In the genomic region with DNA sequence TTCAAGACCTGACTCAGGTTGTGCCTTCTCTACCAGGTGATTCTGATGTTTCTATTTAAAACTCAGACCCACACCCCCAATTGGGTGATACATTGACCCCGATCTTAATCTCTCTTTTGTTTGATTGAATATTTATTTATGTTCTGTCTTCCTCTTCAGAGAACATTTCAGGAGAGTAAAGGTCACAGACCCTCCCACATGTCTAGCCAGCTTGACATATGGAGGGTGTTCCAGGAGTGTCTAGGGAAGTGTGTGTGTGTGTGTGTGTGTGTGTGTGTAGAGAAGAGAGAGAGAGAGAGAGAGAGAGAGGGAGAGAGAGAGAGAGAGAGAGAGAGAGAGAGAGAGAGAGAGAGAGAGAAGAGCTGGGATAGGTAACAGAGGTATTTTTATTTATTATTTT, we compare ENCODE assay signal across 40 mouse cellular contexts. TPM values are rescaled to one million over a fixed set of nuclear protein-coding genes. Genes with fewer than 3 reads are reported as not detected.
"Had no signal": no experiment of that assay in that cellular context is flagged by ENCODE, and none has a peak within 500 bp of the region (broad histone marks: within the 10 kb centered on the region; RNA-seq: fewer than 3 reads in every experiment).

No protein-coding gene starts in this region.

- H3K4me1 ChIP-seq: heart, embryonic 10.5 days; heart, embryonic 12.5 days; hindbrain, embryonic 10.5 days; hindbrain, embryonic 12.5 days; limb, embryonic 13.5 days; limb, embryonic 15.5 days had no signal

- H3K27me3 ChIP-seq: hindbrain, embryonic 12.5 days; limb, embryonic 13.5 days; limb, embryonic 15.5 days had no signal

- H3K27ac ChIP-seq: gastrocnemius, adult 2 months; heart, embryonic 10.5 days; hindbrain, embryonic 10.5 days; hindbrain, embryonic 12.5 days; hindbrain, embryonic 14.5 days; layer of hippocampus, adult 2 months; limb, embryonic 13.5 days; limb, embryonic 15.5 days had no signal

- H3K4me3 ChIP-seq: gastrocnemius, adult 2 months; heart, embryonic 10.5 days; heart, embryonic 12.5 days; hindbrain, embryonic 10.5 days; hindbrain, embryonic 12.5 days; layer of hippocampus, adult 2 months; limb, embryonic 13.5 days; limb, embryonic 15.5 days had no signal

- H3K9ac ChIP-seq: heart, embryonic 12.5 days; hindbrain, embryonic 12.5 days; hindbrain, embryonic 14.5 days; limb, embryonic 13.5 days; limb, embryonic 15.5 days had no signal

- H3K4me2 ChIP-seq: heart, embryonic 12.5 days; hindbrain, embryonic 12.5 days; hindbrain, embryonic 14.5 days; limb, embryonic 13.5 days; limb, embryonic 15.5 days had no signal

- H3K9me3 ChIP-seq: heart, embryonic 10.5 days; heart, embryonic 12.5 days; hindbrain, embryonic 10.5 days; hindbrain, embryonic 12.5 days; limb, embryonic 13.5 days; limb, embryonic 15.5 days had no signal

- ATAC-seq: forebrain, embryonic 16.5 days; hindbrain, embryonic 16.5 days; inflammation-experienced regulatory T-cells, adult 6 months had no signal

- H3K36me3 ChIP-seq: heart, embryonic 10.5 days; heart, embryonic 12.5 days; hindbrain, embryonic 10.5 days; hindbrain, embryonic 12.5 days; limb, embryonic 13.5 days; limb, embryonic 15.5 days had no signal

- DNase-seq: gastrocnemius, adult 2 months; gastrocnemius, postnatal 10 days; gastrocnemius, postnatal 25 days; heart, adult 18-20 months; heart, postnatal 10 days; heart, postnatal 4 days; kidney, adult 18-20 months; kidney, adult 8-10 months; kidney, postnatal 10 days; kidney, postnatal 25 days; kidney, postnatal 4 days; layer of hippocampus, postnatal 36 days; left cerebral cortex, postnatal 4 days had no signal

RNA-seq across cellular contexts. Expression of gene Lypd8, which starts 1.2 kb away (rescaled TPM):
- total RNA-seq: gastrocnemius, adult 2 months; gastrocnemius, postnatal 10 days; gastrocnemius, postnatal 25 days; gastrocnemius, postnatal 4 days; granulocyte monocyte progenitor cell, adult 5-6 weeks; heart, adult 18-20 months; heart, adult 8-10 months; heart, postnatal 4 days; layer of hippocampus, adult 2 months; left cerebral cortex, adult 18-20 months; left cerebral cortex, adult 8-10 months; left cerebral cortex, postnatal 10 days; left cerebral cortex, postnatal 25 days; left cerebral cortex, postnatal 4 days; liver, adult 2 months had no signal
- polyA plus RNA-seq: forebrain, embryonic 16.5 days; heart, embryonic 10.5 days; heart, embryonic 12.5 days; heart, embryonic 14.5 days; hindbrain, embryonic 10.5 days; hindbrain, embryonic 12.5 days; hindbrain, embryonic 14.5 days; hindbrain, embryonic 16.5 days; inflammation-experienced regulatory T-cells, adult 6 months; kidney, embryonic 14.5 days; limb, embryonic 11.5 days; limb, embryonic 13.5 days; limb, embryonic 15.5 days had no signal

RNA-seq across cellular contexts. Expression of gene 1810065E05Rik, which starts 43.2 kb away (rescaled TPM):
- total RNA-seq: gastrocnemius, adult 2 months; gastrocnemius, postnatal 10 days; gastrocnemius, postnatal 25 days; gastrocnemius, postnatal 4 days; granulocyte monocyte progenitor cell, adult 5-6 weeks; heart, adult 18-20 months; heart, adult 8-10 months; heart, postnatal 10 days; heart, postnatal 25 days; heart, postnatal 4 days; layer of hippocampus, adult 2 months; layer of hippocampus, postnatal 14 days; layer of hippocampus, postnatal 36 days; left cerebral cortex, adult 18-20 months; left cerebral cortex, adult 8-10 months; left cerebral cortex, postnatal 10 days; left cerebral cortex, postnatal 25 days; left cerebral cortex, postnatal 4 days; liver, adult 2 months had no signal
- polyA plus RNA-seq: forebrain, embryonic 16.5 days; frontal cortex, adult 2 months; heart, embryonic 10.5 days; heart, embryonic 12.5 days; heart, embryonic 14.5 days; heart, embryonic 16.5 days; hindbrain, embryonic 10.5 days; hindbrain, embryonic 12.5 days; hindbrain, embryonic 14.5 days; hindbrain, embryonic 16.5 days; inflammation-experienced regulatory T-cells, adult 6 months; kidney, embryonic 14.5 days; kidney, embryonic 16.5 days; limb, embryonic 11.5 days; limb, embryonic 13.5 days; limb, embryonic 15.5 days had no signal

RNA-seq across cellular contexts. Expression of gene Gm12253, which starts 54.7 kb away (rescaled TPM):
- total RNA-seq: gastrocnemius, adult 2 months; gastrocnemius, postnatal 10 days; gastrocnemius, postnatal 25 days; gastrocnemius, postnatal 4 days; granulocyte monocyte progenitor cell, adult 5-6 weeks; heart, adult 18-20 months; heart, adult 8-10 months; heart, postnatal 10 days; heart, postnatal 25 days; heart, postnatal 4 days; layer of hippocampus, adult 2 months; layer of hippocampus, postnatal 14 days; layer of hippocampus, postnatal 36 days; left cerebral cortex, adult 18-20 months; left cerebral cortex, adult 8-10 months; left cerebral cortex, postnatal 10 days; left cerebral cortex, postnatal 25 days; left cerebral cortex, postnatal 4 days; liver, adult 2 months had no signal
- polyA plus RNA-seq: forebrain, embryonic 16.5 days; frontal cortex, adult 2 months; heart, embryonic 10.5 days; heart, embryonic 12.5 days; heart, embryonic 14.5 days; heart, embryonic 16.5 days; hindbrain, embryonic 10.5 days; hindbrain, embryonic 12.5 days; hindbrain, embryonic 14.5 days; hindbrain, embryonic 16.5 days; inflammation-experienced regulatory T-cells, adult 6 months; kidney, embryonic 14.5 days; kidney, embryonic 16.5 days; limb, embryonic 11.5 days; limb, embryonic 13.5 days; limb, embryonic 15.5 days; liver, adult 2 months had no signal
